Mouse (Mus musculus) cerebellum, postnatal 36 days (tissue): Measurements from ENCODE around the gene Naa25.
A peak's percentile ranks its signal among the peaks of the same experiment; 100 is the strongest.

Source experiments
- DNase-seq, 2 experiments: peaks; one replicate each; pipeline ENCODE4 v3.0.0; 2021 to 2022; ENCODE audit warnings: mixed read lengths in 2 of 2

Gene Naa25

GRCm38 (mm10) chr5:121393402-121393801 lies 4.3 kb upstream of the Naa25 start:
- DNase-seq, result no peak

- DNase-seq, result no peak
These were observed 2.1 kb upstream of the Naa25 start for GRCm38 (mm10) chr5:121395621-121396020.

GRCm38 (mm10) chr5:121398146-121398964 lies 619 bp downstream of the Naa25 start:
- DNase-seq, result no peak

- no peak for DNase-seq
These were observed 1.3 kb downstream of the Naa25 start for GRCm38 (mm10) chr5:121398965-121399462.

GRCm38 (mm10) chr5:121399540-121399939 lies 1.8 kb downstream of the Naa25 start:
- no peak for DNase-seq

GRCm38 (mm10) chr5:121400064-121400463 lies 2.3 kb downstream of the Naa25 start:
- no peak for DNase-seq

GRCm38 (mm10) chr5:121400849-121401248 lies 3.1 kb downstream of the Naa25 start:
- DNase-seq, result no peak

GRCm38 (mm10) chr5:121407856-121408255 lies 10.1 kb downstream of the Naa25 start:
- DNase-seq, result no peak

GRCm38 (mm10) chr5:121410975-121411374 lies 13.2 kb downstream of the Naa25 start:
- no peak for DNase-seq

GRCm38 (mm10) chr5:121420721-121421120 lies 23.0 kb downstream of the Naa25 start:
- DNase-seq, result no peak

- no peak for DNase-seq
These were observed 25.1 kb downstream of the Naa25 start for GRCm38 (mm10) chr5:121422787-121423186.

GRCm38 (mm10) chr5:121423297-121423696 lies 25.6 kb downstream of the Naa25 start:
- DNase-seq, result no peak

- no peak for DNase-seq
These were observed 31.2 kb downstream of the Naa25 start for GRCm38 (mm10) chr5:121428954-121429353.

- no peak for DNase-seq
These were observed 40.4 kb downstream of the Naa25 start for GRCm38 (mm10) chr5:121438131-121438530.

GRCm38 (mm10) chr5:121438756-121439155 lies 41.0 kb downstream of the Naa25 start:
- DNase-seq, result no peak

- peak; percentile 35 to 36 for DNase-seq
These were observed 45.8 kb downstream of the Naa25 start for GRCm38 (mm10) chr5:121443548-121443947.

- DNase-seq, result no peak
These were observed 47.1 kb downstream of the Naa25 start for GRCm38 (mm10) chr5:121444870-121445269.

- no peak for DNase-seq
These were observed 50.7 kb downstream of the Naa25 start for GRCm38 (mm10) chr5:121448450-121448849.

GRCm38 (mm10) chr5:121449976-121450375 lies 52.2 kb downstream of the Naa25 start:
- DNase-seq, result peak; percentile 29 to 49

GRCm38 (mm10) chr5:121450476-121450875 lies 52.7 kb downstream of the Naa25 start:
- no peak for DNase-seq

- no peak for DNase-seq
These were observed 53.5 kb downstream of the Naa25 start for GRCm38 (mm10) chr5:121451203-121451602.

GRCm38 (mm10) chr5:121451644-121452025 lies 53.9 kb downstream of the Naa25 start, which contains the start of gene Tmem116:
Gene Tmem116 (plus strand): TSS chr5:121451893.
- peak; percentile 36 to 42 for DNase-seq

GRCm38 (mm10) chr5:121452026-121452869 lies 54.5 kb downstream of the Naa25 start, which contains the start of gene Erp29:
Gene Erp29 (minus strand): TSS chr5:121452506.
- peak; percentile 97 to 99 for DNase-seq
